Mouse (Mus musculus) stomach, embryonic 15.5 days (tissue): ENCODE measurements around the gene Vcl. TPM values are rescaled to one million over a fixed set of nuclear protein-coding genes. Genes with fewer than 3 reads are reported as not detected.

Experiments used
- ATAC-seq: fragments of 200-750 bp; cut with Nextera tagmentation; 2 replicates; pipeline ENCODE4 v1.8.0; 2017; ENCODE audit warnings: low read depth, moderate number of reproducible peaks, moderate TSS enrichment; ENCODE audit not compliant: insufficient read depth, low FRiP score
- H3K27ac ChIP-seq: fragments of 300-500 bp; sonication (generic); 2 replicates; pipeline ENCODE4 v1.5.1; 2015; ENCODE audit warnings: mild to moderate bottlenecking, inconsistent platforms
- H3K27me3 ChIP-seq: fragments of 300-500 bp; sonication (generic); replicated peaks from 2 replicates; pipeline ENCODE4 v1.6.1; 2015; ENCODE audit warnings: inconsistent platforms
- H3K36me3 ChIP-seq: fragments of 300-500 bp; sonication (generic); 2 replicates; pipeline ENCODE4 v1.6.1; 2015; ENCODE audit warnings: inconsistent platforms
- H3K4me1 ChIP-seq: fragments of 300-500 bp; sonication (generic); 2 replicates; pipeline ENCODE4 v1.6.1; 2015; ENCODE audit warnings: inconsistent platforms
- H3K4me2 ChIP-seq: fragments of 300-500 bp; sonication (generic); 2 replicates; pipeline ENCODE4 v1.6.1; 2015; ENCODE audit warnings: mild to moderate bottlenecking, inconsistent platforms
- H3K4me3 ChIP-seq: fragments of 300-500 bp; sonication (generic); replicated peaks from 2 replicates; pipeline ENCODE4 v1.5.1; 2015; ENCODE audit warnings: inconsistent platforms
- H3K9ac ChIP-seq: fragments of 300-500 bp; sonication (generic); 2 replicates; pipeline ENCODE4 v1.6.1; 2015; ENCODE audit warnings: inconsistent platforms
- H3K9me3 ChIP-seq: fragments of 300-500 bp; sonication (generic); 2 replicates; pipeline ENCODE4 v1.6.1; 2016; ENCODE audit warnings: inconsistent platforms
- WGBS: fragments of 180-500 bp; shearing (Covaris S2); methylation state at CpG from one replicate; pipeline ENCODE4 v1.1.7; 2015; 5-methylcytosine and 5-hydroxymethylcytosine counted together
- polyA plus RNA-seq: library from polyadenylated mRNA; unstranded; fragments of >200 nt; fragmentation: Nextera tagmentation; extraction: Ambion mirVana; gene quantifications from 2 replicates; pipeline ENCODE4 v1.2.1, GENCODE M21; 2015

Gene Vcl
- 74.4 and 83.2 TPM in 2 replicates for polyA plus RNA-seq

- ATAC-seq: peak; percentile 98
- Histone ChIP-seq H3K9me3 (no peaks in the 10 kb centered on the region), H3K4me3 (peak within 1 kb of the TSS; percentile 68), H3K4me1 (peaks cover 10% of the 10 kb centered on the region; the same call in 1 of the 2 replicates), H3K27ac (peak within 1 kb of the TSS; percentile 87), H3K4me2 (peak within 1 kb of the TSS; percentile 74), H3K27me3 (no peaks in the 10 kb centered on the region), H3K9ac (peak within 1 kb of the TSS; percentile 60), H3K36me3 (no peaks in the 10 kb centered on the region)
- under 1% methylated on average over 89 of the region's 89 CpGs for WGBS
Measured at GRCm38 (mm10) chr14:20928848-20929745, at the start of gene Vcl. Vcl (plus strand) TSS chr14:20929398.

GRCm38 (mm10) chr14:20884691-20885090 lies 44.5 kb upstream of the Vcl start:
- Histone ChIP-seq H3K4me1 (peaks cover 10% of the 10 kb centered on the region), H3K27me3 (no peaks in the 10 kb centered on the region), H3K36me3 (no peaks in the 10 kb centered on the region), H3K4me2 (peak overlapping the region; percentile 33), H3K4me3 (no peak overlapping the region), H3K9me3 (no peaks in the 10 kb centered on the region), H3K9ac (no peak overlapping the region), H3K27ac (peak overlapping the region; percentile 80)
- ATAC-seq: no peak
- WGBS: 67% methylated on average over 5 of the region's 5 CpGs

DNA sequence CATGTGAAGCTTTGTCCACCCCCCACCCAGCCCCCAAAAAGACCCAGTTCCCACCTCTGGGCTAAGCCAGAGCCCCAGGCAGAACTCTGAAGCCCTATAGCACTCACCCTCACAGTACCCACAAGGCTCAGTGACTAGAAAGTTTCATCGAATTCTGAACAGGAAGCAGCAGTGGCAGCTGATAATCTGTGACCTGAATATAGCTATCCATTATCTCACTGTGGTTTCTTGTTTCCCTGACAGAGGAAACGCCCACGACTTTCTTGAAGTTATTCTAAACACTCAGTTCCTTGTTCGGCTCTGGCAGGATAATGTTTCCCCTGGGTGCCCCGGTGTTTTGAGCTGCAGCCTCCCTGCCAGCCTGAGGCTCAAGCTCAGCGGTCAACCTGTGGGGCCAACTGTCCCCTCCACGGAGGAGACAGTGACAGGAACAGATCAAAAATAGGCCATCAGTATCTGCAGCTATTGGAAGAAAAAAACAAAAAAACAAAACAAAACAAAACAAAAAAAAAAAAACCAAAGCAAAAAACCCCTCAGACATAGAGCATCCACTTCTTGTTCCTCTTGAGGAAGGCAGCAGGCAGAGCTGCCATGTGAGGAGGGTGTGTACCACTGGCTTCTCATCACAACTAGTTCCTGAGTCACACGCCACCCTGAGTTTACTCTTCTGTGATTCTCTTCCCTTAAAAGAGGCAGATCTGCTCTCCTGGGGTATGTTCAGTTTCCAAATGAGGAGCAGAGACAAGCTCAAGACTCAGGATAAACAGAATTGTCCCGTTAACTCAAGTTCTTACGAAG lies 43.9 kb upstream of the Vcl start:
- WGBS: 22% methylated on average over 10 of the region's 10 CpGs
- Histone ChIP-seq H3K4me2 (peak overlapping the region; percentile 33), H3K4me3 (no peak overlapping the region), H3K9me3 (no peaks in the 10 kb centered on the region), H3K27me3 (no peaks in the 10 kb centered on the region), H3K27ac (peak overlapping the region; percentile 80), H3K4me1 (peaks cover 10% of the 10 kb centered on the region), H3K9ac (no peak overlapping the region), H3K36me3 (no peaks in the 10 kb centered on the region)
- peak; percentile 78; the same call in 1 of the 2 replicates for ATAC-seq

- ATAC-seq: no peak
- peaks cover 10% of the 10 kb centered on the region for H3K4me1 ChIP-seq
- no peak overlapping the region for H3K9ac ChIP-seq
- no peaks in the 10 kb centered on the region for H3K36me3 ChIP-seq
- no peak overlapping the region for H3K4me2 ChIP-seq
- H3K27me3 ChIP-seq: no peaks in the 10 kb centered on the region
- 43% methylated on average over 4 of the region's 4 CpGs for WGBS
- no peak overlapping the region for H3K4me3 ChIP-seq
- no peak overlapping the region for H3K27ac ChIP-seq
- no peaks in the 10 kb centered on the region for H3K9me3 ChIP-seq
Measured at GRCm38 (mm10) chr14:20886266-20886665, 42.9 kb upstream of the Vcl start.

DNA sequence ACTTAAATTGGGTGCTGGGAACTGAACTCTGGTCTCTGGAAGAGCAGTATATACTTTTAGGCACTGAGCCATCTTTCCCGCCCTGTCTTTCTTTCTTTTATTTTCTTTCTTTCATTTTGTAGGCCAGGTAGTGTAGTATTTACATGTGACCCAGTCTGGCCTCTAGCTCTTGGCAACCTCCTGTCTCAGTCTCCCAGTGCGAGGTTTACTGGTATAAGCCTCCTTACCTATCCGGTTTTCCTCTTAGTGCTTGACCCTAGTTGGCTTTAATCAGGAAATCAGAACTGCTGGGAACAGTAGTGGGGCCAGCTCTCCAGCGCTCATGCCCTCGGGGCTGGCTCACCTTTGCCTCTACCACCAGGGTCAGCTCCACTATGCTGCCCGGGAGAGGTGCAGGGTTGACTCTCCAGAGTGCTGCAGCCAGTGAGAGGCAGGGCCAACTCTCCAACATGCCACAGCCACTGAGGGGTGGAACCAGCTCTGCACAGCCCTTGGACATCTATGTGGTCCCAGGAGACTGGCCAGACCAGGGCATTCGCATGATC lies 41.6 kb upstream of the Vcl start:
- no peak overlapping the region for H3K4me2 ChIP-seq
- no peak overlapping the region for H3K9ac ChIP-seq
- no peaks in the 10 kb centered on the region for H3K27me3 ChIP-seq
- H3K9me3 ChIP-seq: no peaks in the 10 kb centered on the region
- H3K4me3 ChIP-seq: no peak overlapping the region
- 86% methylated on average over 7 of the region's 7 CpGs for WGBS
- peaks cover 19% of the 10 kb centered on the region for H3K4me1 ChIP-seq
- H3K36me3 ChIP-seq: no peaks in the 10 kb centered on the region
- no peak overlapping the region for H3K27ac ChIP-seq
- ATAC-seq: no peak

- Histone ChIP-seq H3K4me2 (no peak overlapping the region; the same call in 1 of the 2 replicates), H3K27ac (peak overlapping the region; percentile 82)
- ATAC-seq: peak; percentile 67; the same call in 1 of the 2 replicates
Measured at GRCm38 (mm10) chr14:20891941-20892402, 37.2 kb upstream of the Vcl start.

DNA sequence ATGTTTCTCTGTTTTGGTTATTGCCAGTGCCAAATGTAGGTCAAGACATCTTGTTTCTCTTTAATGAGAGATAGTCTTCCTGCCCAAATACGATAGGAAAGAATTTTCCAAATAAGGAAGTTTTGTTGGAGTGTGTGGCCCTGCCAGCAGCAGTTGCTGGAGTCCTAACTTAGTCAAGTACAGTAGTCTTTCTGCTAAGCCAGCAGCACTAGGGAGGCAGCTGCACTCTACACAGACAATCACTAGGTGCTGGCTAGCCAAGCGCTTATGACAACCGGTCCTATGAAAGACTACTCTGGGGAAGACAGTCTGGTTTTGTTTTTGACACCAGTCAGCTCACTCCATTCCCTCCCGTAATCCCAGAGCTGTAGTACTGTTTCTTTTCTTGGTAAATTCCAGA lies 35.4 kb upstream of the Vcl start:
- no peaks in the 10 kb centered on the region for H3K36me3 ChIP-seq
- H3K4me3 ChIP-seq: no peak overlapping the region
- WGBS: 54% methylated on average over 4 of the region's 4 CpGs
- H3K4me1 ChIP-seq: peaks cover 11% of the 10 kb centered on the region; the same call in 1 of the 2 replicates
- H3K9ac ChIP-seq: no peak overlapping the region
- no peak overlapping the region for H3K4me2 ChIP-seq
- H3K27ac ChIP-seq: no peak overlapping the region; the same call in 1 of the 2 replicates
- ATAC-seq: no peak
- H3K9me3 ChIP-seq: no peaks in the 10 kb centered on the region
- H3K27me3 ChIP-seq: no peaks in the 10 kb centered on the region

More at GRCm38 (mm10) chr14:20891941-20892402, 37.2 kb upstream of the Vcl start:
- Histone ChIP-seq H3K9ac (no peak overlapping the region), H3K4me1 (peaks cover 11% of the 10 kb centered on the region; the same call in 1 of the 2 replicates), H3K27me3 (no peaks in the 10 kb centered on the region), H3K9me3 (no peaks in the 10 kb centered on the region), H3K4me3 (no peak overlapping the region), H3K36me3 (no peaks in the 10 kb centered on the region)
- 15% methylated on average over 9 of the region's 9 CpGs for whole genome bisulfite sequencing

- Histone ChIP-seq H3K27me3 (no peaks in the 10 kb centered on the region), H3K4me1 (no peaks in the 10 kb centered on the region), H3K36me3 (no peaks in the 10 kb centered on the region), H3K4me2 (no peak overlapping the region), H3K27ac (no peak overlapping the region), H3K9me3 (no peaks in the 10 kb centered on the region), H3K9ac (no peak overlapping the region), H3K4me3 (no peak overlapping the region)
- no peak for ATAC-seq
- 94% methylated on average over 3 of the region's 3 CpGs for WGBS
Measured at GRCm38 (mm10) chr14:20901267-20901666, 27.9 kb upstream of the Vcl start.

DNA sequence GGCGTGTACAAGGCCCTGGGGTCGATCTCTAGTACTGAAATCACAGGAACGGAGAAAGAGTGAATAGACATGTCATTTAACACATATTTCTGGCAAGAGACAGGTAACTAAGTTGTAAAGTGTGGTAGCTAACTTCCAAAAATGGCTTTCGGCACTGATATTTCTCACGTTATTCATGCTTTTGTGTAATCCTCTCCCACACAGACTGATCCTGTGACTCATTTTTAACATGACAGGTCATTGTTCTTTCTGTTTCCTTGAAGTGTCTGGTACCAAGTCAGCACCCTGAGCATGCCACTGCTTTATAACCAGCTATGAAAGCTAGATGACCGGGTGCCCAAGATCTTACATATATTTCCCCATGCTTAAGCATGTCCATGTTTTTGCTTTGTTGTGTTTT lies 26.1 kb upstream of the Vcl start:
- no peak overlapping the region for H3K9ac ChIP-seq
- WGBS: 78% methylated on average over 6 of the region's 6 CpGs
- H3K4me1 ChIP-seq: no peaks in the 10 kb centered on the region
- no peaks in the 10 kb centered on the region for H3K36me3 ChIP-seq
- H3K27me3 ChIP-seq: no peaks in the 10 kb centered on the region
- no peak overlapping the region for H3K27ac ChIP-seq
- no peak overlapping the region for H3K4me3 ChIP-seq
- H3K4me2 ChIP-seq: no peak overlapping the region
- ATAC-seq: no peak
- H3K9me3 ChIP-seq: no peaks in the 10 kb centered on the region

DNA sequence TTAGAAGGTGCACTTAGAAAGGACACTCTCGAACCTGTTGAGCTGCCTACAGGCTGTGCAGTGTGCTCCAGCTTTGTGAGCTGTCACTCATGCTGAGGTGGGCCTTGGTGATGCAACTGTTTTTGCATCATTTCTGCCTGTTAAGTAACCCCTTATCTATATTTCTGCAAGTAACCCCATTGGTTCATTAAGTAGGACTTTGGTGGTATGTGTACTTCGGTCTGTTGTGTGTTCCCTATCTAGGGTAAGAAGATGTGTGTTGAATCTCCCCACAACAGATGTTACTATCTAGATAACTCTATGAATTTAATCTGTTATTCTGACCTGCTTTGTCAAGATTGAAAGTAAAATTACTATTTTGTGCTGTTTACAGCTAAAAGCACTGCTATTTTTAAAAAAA lies 17.4 kb upstream of the Vcl start:
- 72% methylated on average over 2 of the region's 2 CpGs for WGBS
- H3K4me3 ChIP-seq: no peak overlapping the region
- ATAC-seq: no peak

GRCm38 (mm10) chr14:20914415-20914814 lies 14.8 kb upstream of the Vcl start:
- H3K27ac ChIP-seq: no peak overlapping the region
- H3K4me1 ChIP-seq: no peaks in the 10 kb centered on the region
- ATAC-seq: no peak
- H3K9ac ChIP-seq: no peak overlapping the region
- no peak overlapping the region for H3K4me2 ChIP-seq
- no peaks in the 10 kb centered on the region for H3K9me3 ChIP-seq
- H3K27me3 ChIP-seq: no peaks in the 10 kb centered on the region
- no peak overlapping the region for H3K4me3 ChIP-seq
- H3K36me3 ChIP-seq: no peaks in the 10 kb centered on the region
- 40% methylated on average over 2 of the region's 2 CpGs for WGBS

More for the DNA sequence above, 17.4 kb upstream of the Vcl start:
- Histone ChIP-seq H3K9me3 (no peaks in the 10 kb centered on the region), H3K27ac (no peak overlapping the region), H3K36me3 (no peaks in the 10 kb centered on the region), H3K27me3 (no peaks in the 10 kb centered on the region), H3K9ac (no peak overlapping the region), H3K4me2 (no peak overlapping the region), H3K4me1 (no peaks in the 10 kb centered on the region)
